Mouse (Mus musculus): ENCODE measurements at regions not wholly inside any gene's neighbourhood (a gene's known extent, or its start where the extent isn't known, plus 50 kb on each side); places are given as distances from the start of the nearest gene placed in this dataset.

- DNase-seq (ENCODE audit: low read depth, low spot score) = no peak
These were observed 93.0 kb upstream of the Npas2 start for GRCm38 (mm10) chr1:39100492-39100891.

GRCm38 (mm10) chr1:39102126-39102905 lies 91.2 kb upstream of the Npas2 start:
- DNase-seq (ENCODE audit: low read depth, low spot score) = no peak

GRCm38 (mm10) chr1:39102989-39103910 lies 90.3 kb upstream of the Npas2 start:
- DNase-seq (ENCODE audit: low read depth, low spot score) = no peak

GRCm38 (mm10) chr1:39105546-39106371 lies 87.8 kb upstream of the Npas2 start:
- peak; percentile 2 for DNase-seq (ENCODE audit: low read depth, low spot score)

GRCm38 (mm10) chr1:39106372-39106643 lies 87.2 kb upstream of the Npas2 start:
- DNase-seq (ENCODE audit: low read depth, low spot score) = no peak

GRCm38 (mm10) chr1:39106650-39107049 lies 86.9 kb upstream of the Npas2 start:
- peak; percentile 11 for DNase-seq (ENCODE audit: low read depth, low spot score)

- no peak for DNase-seq (ENCODE audit: low read depth, low spot score)
These were observed 77.2 kb upstream of the Npas2 start for GRCm38 (mm10) chr1:39116319-39116718.

- DNase-seq (ENCODE audit: low read depth, low spot score) = no peak
These were observed 71.1 kb upstream of the Npas2 start for GRCm38 (mm10) chr1:39122316-39123015.

- DNase-seq (ENCODE audit: low read depth, low spot score) = no peak
These were observed 70.3 kb upstream of the Npas2 start for GRCm38 (mm10) chr1:39123081-39123812.

- no peak for DNase-seq (ENCODE audit: low read depth, low spot score)
These were observed 69.8 kb upstream of the Npas2 start for GRCm38 (mm10) chr1:39123813-39124146.

GRCm38 (mm10) chr1:39134521-39134920 lies 59.0 kb upstream of the Npas2 start:
- no peak for DNase-seq (ENCODE audit: low read depth, low spot score)

GRCm38 (mm10) chr1:39143054-39143453 lies 50.5 kb upstream of the Npas2 start:
- DNase-seq (ENCODE audit: low read depth, low spot score) = no peak

- DNase-seq (ENCODE audit: low read depth, low spot score) = no peak
These were observed 49.9 kb upstream of the Npas2 start for GRCm38 (mm10) chr1:39143626-39144025.

Data from forelimb bud, embryonic 11.5 days (tissue).